16 mouse cellular contexts compared by ENCODE assay signal in the genomic region with DNA sequence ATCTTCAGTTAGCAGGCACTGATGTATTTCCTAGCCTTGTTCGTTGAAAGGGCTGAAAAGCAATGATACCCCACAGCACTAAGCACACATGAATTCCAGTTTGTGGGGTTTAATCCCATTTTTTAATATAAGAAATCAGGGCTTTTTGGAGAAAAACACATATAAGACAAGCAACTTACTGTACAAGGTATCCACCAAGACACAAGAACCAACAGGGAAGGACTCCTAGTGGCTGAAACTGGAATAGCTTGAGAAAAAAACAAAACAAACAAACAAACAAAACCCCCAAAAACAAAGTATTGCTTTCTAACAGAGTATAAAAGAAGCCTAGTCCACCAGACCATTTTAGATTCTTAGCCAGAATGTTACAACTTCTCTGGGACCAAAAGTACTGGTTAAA. TPM values are rescaled to one million over a fixed set of nuclear protein-coding genes. Genes with fewer than 3 reads are reported as not detected.
DNase-seq lines count a peak whose midpoint lies in the region; ATAC-seq and TF ChIP-seq lines count a peak whose summit lies in the region.
"Had no signal": no experiment of that assay in that cellular context is flagged by ENCODE, and none has a peak within 500 bp of the region (broad histone marks: within the 10 kb centered on the region; RNA-seq: fewer than 3 reads in every experiment).

No protein-coding gene starts in this region.

- ATAC-seq in intestine, postnatal 0 days = no peak
- no peak for ATAC-seq in intestine, embryonic 16.5 days
- no peak for ATAC-seq in midbrain, embryonic 14.5 days (ENCODE audit: low FRiP score, low TSS enrichment)
- ATAC-seq in midbrain, embryonic 16.5 days = no peak
- no peak for ATAC-seq in monocyte, adult 5-6 weeks (replicated peaks; ENCODE audit: insufficient number of reproducible peaks, low FRiP score, low TSS enrichment, poor library complexity, severe bottlenecking)
- ATAC-seq: forebrain, embryonic 15.5 days had no signal

- DNase-seq in midbrain, embryonic 14.5 days = peak; percentile 29
- peak; percentile 64 for DNase-seq in NIH3T3 (ENCODE audit: low read depth)
- peak; percentile 23 for DNase-seq in splenic B cell, adult 2 months (ENCODE audit: low read depth, low spot score)
- DNase-seq: cerebellum, adult 9-11 months; kidney, postnatal 36 days had no signal

- WGBS in intestine, postnatal 0 days = 100% methylated on average over 1 of the region's 1 CpGs
- WGBS in intestine, embryonic 16.5 days = 96% methylated on average over 1 of the region's 1 CpGs
- 92% methylated on average over 1 of the region's 1 CpGs for WGBS in midbrain, embryonic 14.5 days
- 95% methylated on average over 1 of the region's 1 CpGs for WGBS in midbrain, embryonic 16.5 days

- no peaks in the 10 kb centered on the region for H3K36me3 ChIP-seq in intestine, postnatal 0 days (ENCODE audit: control insufficient read depth, insufficient read depth)
- no peaks in the 10 kb centered on the region for H3K36me3 ChIP-seq in intestine, embryonic 16.5 days (ENCODE audit: control insufficient read depth, insufficient read depth, low read length)
- H3K36me3 ChIP-seq in midbrain, embryonic 14.5 days (ENCODE audit: control insufficient read depth, insufficient read depth, low read length) = no peaks in the 10 kb centered on the region
- no peaks in the 10 kb centered on the region for H3K36me3 ChIP-seq in midbrain, embryonic 16.5 days (ENCODE audit: control insufficient read depth, insufficient read depth, low read length)
- H3K36me3 ChIP-seq in splenic B cell, adult 2 months (ENCODE audit: control insufficient read depth, insufficient read depth, low read length, poor library complexity, severe bottlenecking) = no peaks in the 10 kb centered on the region
- H3K36me3 ChIP-seq: forebrain, embryonic 15.5 days; limb, embryonic 15.5 days had no signal

- peaks cover 8% of the 10 kb centered on the region for H3K4me1 ChIP-seq in intestine, postnatal 0 days (replicated peaks; ENCODE audit: control insufficient read depth, insufficient read depth, low read length)
- H3K4me1 ChIP-seq in intestine, embryonic 16.5 days (ENCODE audit: control insufficient read depth, insufficient read depth, low read length) = peaks cover 8% of the 10 kb centered on the region; the same call in 1 of the 2 replicates
- H3K4me1 ChIP-seq in midbrain, embryonic 14.5 days (ENCODE audit: control insufficient read depth, insufficient read depth, low read length) = no peaks in the 10 kb centered on the region
- no peaks in the 10 kb centered on the region for H3K4me1 ChIP-seq in midbrain, embryonic 16.5 days (ENCODE audit: control insufficient read depth, insufficient read depth, low read length)

- no peak overlapping the region for H3K9ac ChIP-seq in intestine, postnatal 0 days (ENCODE audit: low read depth, low read length)
- H3K9ac ChIP-seq in intestine, embryonic 16.5 days (ENCODE audit: low read depth, low read length) = no peak overlapping the region
- H3K9ac ChIP-seq in midbrain, embryonic 14.5 days (replicated peaks; ENCODE audit: low read length) = no peak overlapping the region
- H3K9ac ChIP-seq in midbrain, embryonic 16.5 days (ENCODE audit: low read depth, low read length) = no peak overlapping the region
- H3K9ac ChIP-seq: embryonic facial prominence, embryonic 13.5 days; forebrain, embryonic 15.5 days; limb, embryonic 15.5 days had no signal

- H3K4me3 ChIP-seq in intestine, postnatal 0 days (ENCODE audit: low read depth, low read length) = no peak overlapping the region
- no peak overlapping the region for H3K4me3 ChIP-seq in intestine, embryonic 16.5 days (ENCODE audit: low read length)
- H3K4me3 ChIP-seq in midbrain, embryonic 14.5 days (replicated peaks; ENCODE audit: low read depth, low read length) = no peak overlapping the region
- H3K4me3 ChIP-seq in midbrain, embryonic 16.5 days (ENCODE audit: low read depth, low read length) = no peak overlapping the region
- H3K4me3 ChIP-seq: embryonic facial prominence, embryonic 13.5 days; forebrain, embryonic 15.5 days; limb, embryonic 15.5 days; myocyte had no signal

- no peaks in the 10 kb centered on the region for H3K9me3 ChIP-seq in intestine, postnatal 0 days (ENCODE audit: control insufficient read depth)
- H3K9me3 ChIP-seq in intestine, embryonic 16.5 days (ENCODE audit: control insufficient read depth, low read length) = no peaks in the 10 kb centered on the region
- no peaks in the 10 kb centered on the region for H3K9me3 ChIP-seq in midbrain, embryonic 14.5 days (ENCODE audit: control insufficient read depth, low read length)
- no peaks in the 10 kb centered on the region; the same call in 1 of the 2 replicates for H3K9me3 ChIP-seq in midbrain, embryonic 16.5 days (replicated peaks; ENCODE audit: control insufficient read depth, low read length, poor library complexity, severe bottlenecking)
- H3K9me3 ChIP-seq: embryonic facial prominence, embryonic 13.5 days; forebrain, embryonic 15.5 days; limb, embryonic 15.5 days had no signal

- H3K4me2 ChIP-seq in intestine, postnatal 0 days (replicated peaks; ENCODE audit: low read depth) = no peak overlapping the region
- no peak overlapping the region for H3K4me2 ChIP-seq in intestine, embryonic 16.5 days (ENCODE audit: low read depth, low read length)
- H3K4me2 ChIP-seq in midbrain, embryonic 14.5 days (ENCODE audit: low read length) = no peak overlapping the region
- H3K4me2 ChIP-seq in midbrain, embryonic 16.5 days (ENCODE audit: low read length) = no peak overlapping the region
- H3K4me2 ChIP-seq: embryonic facial prominence, embryonic 13.5 days; forebrain, embryonic 15.5 days; limb, embryonic 15.5 days had no signal

- H3K27me3 ChIP-seq in intestine, postnatal 0 days (replicated peaks; ENCODE audit: control insufficient read depth, insufficient read depth, low read length) = no peaks in the 10 kb centered on the region
- H3K27me3 ChIP-seq in intestine, embryonic 16.5 days (replicated peaks; ENCODE audit: control insufficient read depth, insufficient read depth, low read length) = no peaks in the 10 kb centered on the region
- H3K27me3 ChIP-seq in midbrain, embryonic 14.5 days (ENCODE audit: control insufficient read depth, insufficient read depth, low read length) = no peaks in the 10 kb centered on the region
- H3K27me3 ChIP-seq in midbrain, embryonic 16.5 days (ENCODE audit: control insufficient read depth, insufficient read depth, low read depth, low read length) = no peaks in the 10 kb centered on the region
- no peaks in the 10 kb centered on the region for H3K27me3 ChIP-seq in splenic B cell, adult 2 months (ENCODE audit: control insufficient read depth, insufficient read depth, low read length, poor library complexity, severe bottlenecking)
- H3K27me3 ChIP-seq: embryonic facial prominence, embryonic 13.5 days; forebrain, embryonic 15.5 days; limb, embryonic 15.5 days had no signal

- TF ChIP-seq CTCF in intestine, postnatal 0 days (IDR thresholded peaks at IDR 0.05; ENCODE audit: low read depth) = peak; percentile 57

- no peak overlapping the region for H3K27ac ChIP-seq in intestine, postnatal 0 days (ENCODE audit: low read depth, low read length)
- H3K27ac ChIP-seq in intestine, embryonic 16.5 days (ENCODE audit: low read length) = no peak overlapping the region
- H3K27ac ChIP-seq in midbrain, embryonic 14.5 days (replicated peaks; ENCODE audit: low read depth, low read length) = no peak overlapping the region
- no peak overlapping the region for H3K27ac ChIP-seq in midbrain, embryonic 16.5 days (ENCODE audit: low read length)
- H3K27ac ChIP-seq: embryonic facial prominence, embryonic 13.5 days; forebrain, embryonic 15.5 days; limb, embryonic 15.5 days had no signal

RNA-seq across cellular contexts. Expression of a gene that starts 35.8 kb away (rescaled TPM):
- not detected in 2 replicates for polyA plus RNA-seq in intestine, postnatal 0 days (2015; fragmentation: Nextera tagmentation; extraction: Ambion mirVana)
- not detected in 2 replicates for polyA plus RNA-seq in intestine, embryonic 16.5 days (2015; fragmentation: Nextera tagmentation; extraction: Ambion mirVana)
- polyA plus RNA-seq in midbrain, embryonic 14.5 days (2014; fragmentation: Nextera tagmentation; extraction: Ambion mirVana) = 0.12 TPM in 2 replicates
- polyA plus RNA-seq in midbrain, embryonic 16.5 days (2015; fragmentation: Nextera tagmentation; extraction: Ambion mirVana) = not detected in 2 replicates
- 0.21 to 0.39 TPM (median 0.38 TPM) in 3 replicates for total RNA-seq in monocyte, adult 5-6 weeks (2017)
- total RNA-seq: left cerebral cortex, adult 18-20 months had no signal
- polyA plus RNA-seq: embryonic facial prominence, embryonic 13.5 days; heart, embryonic 14.5 days; stomach, embryonic 16.5 days had no signal
